Mouse (Mus musculus): ENCODE measurements at regions not wholly inside any gene's neighbourhood (a gene's known extent, or its start where the extent isn't known, plus 50 kb on each side); places are given as distances from the start of the nearest gene placed in this dataset.
A peak's percentile ranks its signal among the peaks of the same experiment; 100 is the strongest.

GRCm38 (mm10) chr2:108877141-108877540 is 403.4 kb upstream of the Kif18a start:
- no peak for DNase-seq (ENCODE audit: low spot score in 2 of 2)
- TF ChIP-seq CTCF (conservative IDR thresholded peaks at IDR 0.05): peak; percentile 71
- Histone ChIP-seq H3K4me3 (no peak overlapping the region), H3K27ac (no peak overlapping the region)

GRCm38 (mm10) chr2:108877676-108878075 is 402.9 kb upstream of the Kif18a start:
- Histone ChIP-seq H3K4me3 (no peak overlapping the region), H3K27ac (no peak overlapping the region)
- no peak for DNase-seq (ENCODE audit: low spot score in 2 of 2)
- TF ChIP-seq CTCF (conservative IDR thresholded peaks at IDR 0.05): no peak

- no peak overlapping the region for H3K4me3 ChIP-seq
- H3K27ac ChIP-seq: no peak overlapping the region
- TF ChIP-seq CTCF (conservative IDR thresholded peaks at IDR 0.05): no peak
- DNase-seq (ENCODE audit: low spot score in 2 of 2): no peak
These were observed 376.3 kb upstream of the Kif18a start for GRCm38 (mm10) chr2:108904121-108904733.

- H3K27ac ChIP-seq: no peak overlapping the region
- TF ChIP-seq CTCF (conservative IDR thresholded peaks at IDR 0.05): no peak
These were observed 367.0 kb upstream of the Kif18a start for GRCm38 (mm10) chr2:108913555-108913954.

GRCm38 (mm10) chr2:108913967-108914366 is 366.6 kb upstream of the Kif18a start:
- H3K27ac ChIP-seq: no peak overlapping the region
- no peak for DNase-seq (ENCODE audit: low spot score in 2 of 2)
- no peak for TF ChIP-seq CTCF (conservative IDR thresholded peaks at IDR 0.05)
- no peak overlapping the region for H3K4me3 ChIP-seq

More at GRCm38 (mm10) chr2:108913555-108913954, 367.0 kb upstream of the Kif18a start:
- no peak overlapping the region for H3K4me3 ChIP-seq
- DNase-seq (ENCODE audit: low spot score in 2 of 2): no peak

GRCm38 (mm10) chr2:108919500-108920045 is 361.0 kb upstream of the Kif18a start:
- Histone ChIP-seq H3K4me3 (no peak overlapping the region), H3K27ac (no peak overlapping the region)
- no peak for TF ChIP-seq CTCF (conservative IDR thresholded peaks at IDR 0.05)
- DNase-seq (ENCODE audit: low spot score in 2 of 2): no peak

- Histone ChIP-seq H3K27ac (no peak overlapping the region), H3K4me3 (no peak overlapping the region)
- no peak for DNase-seq (ENCODE audit: low spot score in 2 of 2)
- no peak for TF ChIP-seq CTCF (conservative IDR thresholded peaks at IDR 0.05)
These were observed 360.4 kb upstream of the Kif18a start for GRCm38 (mm10) chr2:108920111-108920510.

GRCm38 (mm10) chr2:108935981-108936762 is 344.4 kb upstream of the Kif18a start:
- no peak for DNase-seq (ENCODE audit: low spot score in 2 of 2)
- no peak overlapping the region for H3K4me3 ChIP-seq
- no peak overlapping the region for H3K27ac ChIP-seq
- TF ChIP-seq CTCF (conservative IDR thresholded peaks at IDR 0.05): no peak

GRCm38 (mm10) chr2:108980921-108981320 is 299.6 kb upstream of the Kif18a start:
- H3K27ac ChIP-seq: no peak overlapping the region
- no peak for DNase-seq (ENCODE audit: low spot score in 2 of 2)
- no peak for TF ChIP-seq CTCF (conservative IDR thresholded peaks at IDR 0.05)
- no peak overlapping the region for H3K4me3 ChIP-seq

GRCm38 (mm10) chr2:109016223-109016622 is 264.3 kb upstream of the Kif18a start:
- no peak overlapping the region for H3K27ac ChIP-seq
- H3K4me3 ChIP-seq: no peak overlapping the region
- no peak for DNase-seq (ENCODE audit: low spot score in 2 of 2)
- no peak for TF ChIP-seq CTCF (conservative IDR thresholded peaks at IDR 0.05)

GRCm38 (mm10) chr2:109017018-109017707 is 263.4 kb upstream of the Kif18a start:
- DNase-seq (ENCODE audit: low spot score in 2 of 2): no peak
- Histone ChIP-seq H3K4me3 (no peak overlapping the region), H3K27ac (no peak overlapping the region)
- no peak for TF ChIP-seq CTCF (conservative IDR thresholded peaks at IDR 0.05)

GRCm38 (mm10) chr2:109038131-109038695 is 242.3 kb upstream of the Kif18a start:
- H3K27ac ChIP-seq: no peak overlapping the region
- TF ChIP-seq CTCF (conservative IDR thresholded peaks at IDR 0.05): no peak
- no peak overlapping the region for H3K4me3 ChIP-seq
- DNase-seq (ENCODE audit: low spot score in 2 of 2): no peak

Data from layer of hippocampus, adult 2 months (tissue).